Mouse (Mus musculus): ENCODE measurements around the gene Cep131. TPM values are rescaled to one million over a fixed set of nuclear protein-coding genes. Genes with fewer than 3 reads are reported as not detected.

The Cep131 gene
- total and polyA plus RNA-seq, 2 experiments = 1.9 to 2.3 TPM

- Histone ChIP-seq H3K27me3 (ENCODE audit: control insufficient read depth, insufficient read depth, low read length) (no peaks in the 10 kb centered on the region), H3K79me2 (ENCODE audit: control insufficient read depth, insufficient read depth, low read length) (no peaks in the 10 kb centered on the region), H3K9ac (ENCODE audit: low read depth, low read length) (no peak overlapping the region), H3K4me3 (ENCODE audit: insufficient read depth, low read depth, low read length) (no peak overlapping the region), H3K36me3 (ENCODE audit: control insufficient read depth, insufficient read depth, low read length) (no peaks in the 10 kb centered on the region), H3K4me1 (ENCODE audit: control insufficient read depth, insufficient read depth, low read length) (no peaks in the 10 kb centered on the region), H3K27ac (replicated peaks; ENCODE audit: insufficient read depth, low read depth, low read length) (no peak overlapping the region)
- no peak for DNase-seq (ENCODE audit: extremely low read depth, low read depth, low spot score)
- TF ChIP-seq CTCF (IDR thresholded peaks at IDR 0.05; ENCODE audit: low read depth, low read length) (no peak), POLR2A (IDR thresholded peaks at IDR 0.05; ENCODE audit: extremely low read depth, insufficient read depth, low read length) (no peak)
- 94% methylated on average over 11 of the region's 11 CpGs for WGBS
Observed at GRCm38 (mm10) chr11:120064668-120065040, 22.0 kb downstream of the Cep131 start.

- DNase-seq (ENCODE audit: extremely low read depth, low read depth, low spot score) = no peak
- no peaks in the 10 kb centered on the region for H3K36me3 ChIP-seq (ENCODE audit: control insufficient read depth, insufficient read depth, low read length)
- H3K27ac ChIP-seq (replicated peaks; ENCODE audit: insufficient read depth, low read depth, low read length) = no peak overlapping the region
- H3K9ac ChIP-seq (ENCODE audit: low read depth, low read length) = no peak overlapping the region
- H3K27me3 ChIP-seq (ENCODE audit: control insufficient read depth, insufficient read depth, low read length) = no peaks in the 10 kb centered on the region
- no peaks in the 10 kb centered on the region for H3K79me2 ChIP-seq (ENCODE audit: control insufficient read depth, insufficient read depth, low read length)
- H3K4me3 ChIP-seq (ENCODE audit: insufficient read depth, low read depth, low read length) = no peak overlapping the region
- H3K4me1 ChIP-seq (ENCODE audit: control insufficient read depth, insufficient read depth, low read length) = no peaks in the 10 kb centered on the region
- TF ChIP-seq CTCF (IDR thresholded peaks at IDR 0.05; ENCODE audit: low read depth, low read length) (no peak), POLR2A (IDR thresholded peaks at IDR 0.05; ENCODE audit: extremely low read depth, insufficient read depth, low read length) (no peak)
- 88% methylated on average over 13 of the region's 13 CpGs for WGBS
Observed at GRCm38 (mm10) chr11:120064006-120064667, 22.5 kb downstream of the Cep131 start.

- DNase-seq (ENCODE audit: extremely low read depth, low read depth, low spot score) = no peak
- WGBS = 89% methylated on average over 5 of the region's 5 CpGs
- Histone ChIP-seq H3K36me3 (ENCODE audit: control insufficient read depth, insufficient read depth, low read length) (no peaks in the 10 kb centered on the region), H3K79me2 (ENCODE audit: control insufficient read depth, insufficient read depth, low read length) (no peaks in the 10 kb centered on the region), H3K4me1 (ENCODE audit: control insufficient read depth, insufficient read depth, low read length) (no peaks in the 10 kb centered on the region), H3K4me3 (ENCODE audit: insufficient read depth, low read depth, low read length) (no peak overlapping the region), H3K27ac (replicated peaks; ENCODE audit: insufficient read depth, low read depth, low read length) (no peak overlapping the region), H3K9ac (ENCODE audit: low read depth, low read length) (no peak overlapping the region), H3K27me3 (ENCODE audit: control insufficient read depth, insufficient read depth, low read length) (no peaks in the 10 kb centered on the region)
- TF ChIP-seq POLR2A (IDR thresholded peaks at IDR 0.05; ENCODE audit: extremely low read depth, insufficient read depth, low read length) = no peak
- TF ChIP-seq CTCF (IDR thresholded peaks at IDR 0.05; ENCODE audit: low read depth, low read length) = no peak
Observed at GRCm38 (mm10) chr11:120063326-120063725, 23.3 kb downstream of the Cep131 start.

- Histone ChIP-seq H3K4me1 (ENCODE audit: control insufficient read depth, insufficient read depth, low read length) (no peaks in the 10 kb centered on the region), H3K79me2 (ENCODE audit: control insufficient read depth, insufficient read depth, low read length) (no peaks in the 10 kb centered on the region), H3K9ac (ENCODE audit: low read depth, low read length) (no peak overlapping the region), H3K27ac (replicated peaks; ENCODE audit: insufficient read depth, low read depth, low read length) (no peak overlapping the region), H3K4me3 (ENCODE audit: insufficient read depth, low read depth, low read length) (no peak overlapping the region), H3K27me3 (ENCODE audit: control insufficient read depth, insufficient read depth, low read length) (no peaks in the 10 kb centered on the region), H3K36me3 (ENCODE audit: control insufficient read depth, insufficient read depth, low read length) (no peaks in the 10 kb centered on the region)
- DNase-seq (ENCODE audit: extremely low read depth, low read depth, low spot score) = no peak
- TF ChIP-seq CTCF (IDR thresholded peaks at IDR 0.05; ENCODE audit: low read depth, low read length) (no peak), POLR2A (IDR thresholded peaks at IDR 0.05; ENCODE audit: extremely low read depth, insufficient read depth, low read length) (no peak)
- WGBS = 74% methylated on average over 8 of the region's 8 CpGs
Observed at GRCm38 (mm10) chr11:120060634-120061033, 26.0 kb downstream of the Cep131 start.

- no peaks in the 10 kb centered on the region for H3K4me1 ChIP-seq (ENCODE audit: control insufficient read depth, insufficient read depth, low read length)
- no peaks in the 10 kb centered on the region for H3K79me2 ChIP-seq (ENCODE audit: control insufficient read depth, insufficient read depth, low read length)
- 85% methylated on average over 12 of the region's 12 CpGs for WGBS
Observed at GRCm38 (mm10) chr11:120055953-120056732, 30.5 kb downstream of the Cep131 start.

GRCm38 (mm10) chr11:120053846-120054245 is 32.8 kb downstream of the Cep131 start:
- DNase-seq (ENCODE audit: extremely low read depth, low read depth, low spot score) = no peak
- Histone ChIP-seq H3K4me3 (ENCODE audit: insufficient read depth, low read depth, low read length) (no peak overlapping the region), H3K27me3 (ENCODE audit: control insufficient read depth, insufficient read depth, low read length) (no peaks in the 10 kb centered on the region), H3K9ac (ENCODE audit: low read depth, low read length) (no peak overlapping the region), H3K79me2 (ENCODE audit: control insufficient read depth, insufficient read depth, low read length) (no peaks in the 10 kb centered on the region), H3K27ac (replicated peaks; ENCODE audit: insufficient read depth, low read depth, low read length) (no peak overlapping the region), H3K4me1 (ENCODE audit: control insufficient read depth, insufficient read depth, low read length) (no peaks in the 10 kb centered on the region), H3K36me3 (ENCODE audit: control insufficient read depth, insufficient read depth, low read length) (no peaks in the 10 kb centered on the region)
- TF ChIP-seq CTCF (IDR thresholded peaks at IDR 0.05; ENCODE audit: low read depth, low read length) (no peak), POLR2A (IDR thresholded peaks at IDR 0.05; ENCODE audit: extremely low read depth, insufficient read depth, low read length) (no peak)
- WGBS = 79% methylated on average over 4 of the region's 4 CpGs

More at GRCm38 (mm10) chr11:120055953-120056732, 30.5 kb downstream of the Cep131 start:
- Histone ChIP-seq H3K27ac (replicated peaks; ENCODE audit: insufficient read depth, low read depth, low read length) (no peak overlapping the region), H3K9ac (ENCODE audit: low read depth, low read length) (no peak overlapping the region), H3K27me3 (ENCODE audit: control insufficient read depth, insufficient read depth, low read length) (no peaks in the 10 kb centered on the region), H3K36me3 (ENCODE audit: control insufficient read depth, insufficient read depth, low read length) (no peaks in the 10 kb centered on the region), H3K4me3 (ENCODE audit: insufficient read depth, low read depth, low read length) (no peak overlapping the region)
- TF ChIP-seq CTCF (IDR thresholded peaks at IDR 0.05; ENCODE audit: low read depth, low read length) = no peak
- TF ChIP-seq POLR2A (IDR thresholded peaks at IDR 0.05; ENCODE audit: extremely low read depth, insufficient read depth, low read length) = no peak
- no peak for DNase-seq (ENCODE audit: extremely low read depth, low read depth, low spot score)

All from liver, adult 2 months (tissue).